Mouse (Mus musculus): ENCODE measurements at regions not wholly inside any gene's neighbourhood (a gene's known extent, or its start where the extent isn't known, plus 50 kb on each side); places are given as distances from the start of the nearest gene placed in this dataset.

GRCm38 (mm10) chr4:32153356-32153755 lies 85.2 kb upstream of the Bach2 start:
- DNase-seq: no peak

- DNase-seq: no peak
These were observed 81.6 kb upstream of the Bach2 start for GRCm38 (mm10) chr4:32156965-32157364.

GRCm38 (mm10) chr4:32158451-32158850 lies 80.2 kb upstream of the Bach2 start:
- no peak for DNase-seq

GRCm38 (mm10) chr4:32158886-32159285 lies 79.7 kb upstream of the Bach2 start:
- DNase-seq: no peak

- DNase-seq: peak in 1 of 2 experiments; percentile 46
These were observed 77.8 kb upstream of the Bach2 start for GRCm38 (mm10) chr4:32160815-32161214.

GRCm38 (mm10) chr4:32161871-32162656 lies 76.5 kb upstream of the Bach2 start:
- no peak for DNase-seq

- no peak for DNase-seq
These were observed 75.8 kb upstream of the Bach2 start for GRCm38 (mm10) chr4:32162694-32163240.

GRCm38 (mm10) chr4:32164081-32164641 lies 74.4 kb upstream of the Bach2 start:
- peak; percentile 25 to 53 for DNase-seq

GRCm38 (mm10) chr4:32164736-32165241 lies 73.8 kb upstream of the Bach2 start:
- DNase-seq: peak in 1 of 2 experiments; percentile 57

- DNase-seq: peak in 1 of 2 experiments; percentile 37
These were observed 72.6 kb upstream of the Bach2 start for GRCm38 (mm10) chr4:32165918-32166528.

GRCm38 (mm10) chr4:32167151-32167550 lies 71.5 kb upstream of the Bach2 start:
- no peak for DNase-seq

GRCm38 (mm10) chr4:32170106-32170459 lies 68.5 kb upstream of the Bach2 start:
- no peak for DNase-seq

- no peak for DNase-seq
These were observed 68.0 kb upstream of the Bach2 start for GRCm38 (mm10) chr4:32170460-32171192.

- DNase-seq: no peak
These were observed 67.3 kb upstream of the Bach2 start for GRCm38 (mm10) chr4:32171291-32171690.

- DNase-seq: no peak
These were observed 65.6 kb upstream of the Bach2 start for GRCm38 (mm10) chr4:32172992-32173391.

GRCm38 (mm10) chr4:32174771-32175170 lies 63.8 kb upstream of the Bach2 start:
- no peak for DNase-seq

- no peak for DNase-seq
These were observed 63.4 kb upstream of the Bach2 start for GRCm38 (mm10) chr4:32175231-32175630.

GRCm38 (mm10) chr4:32175853-32176448 lies 62.7 kb upstream of the Bach2 start:
- no peak for DNase-seq

- no peak for DNase-seq
These were observed 62.0 kb upstream of the Bach2 start for GRCm38 (mm10) chr4:32176449-32177135.

GRCm38 (mm10) chr4:32177933-32178639 lies 60.5 kb upstream of the Bach2 start:
- DNase-seq: no peak

- DNase-seq: no peak
These were observed 58.8 kb upstream of the Bach2 start for GRCm38 (mm10) chr4:32179707-32180241.
